ENCODE assay signal across 12 mouse cellular contexts in genomic region chr9:69451886-69452810, GRCm38 (mm10). TPM values are rescaled to one million over a fixed set of nuclear protein-coding genes. Genes with fewer than 3 reads are reported as not detected.
DNase-seq lines count a peak whose midpoint lies in the region; ATAC-seq and TF ChIP-seq lines count a peak whose summit lies in the region.
"Had no signal": no experiment of that assay in that cellular context is flagged by ENCODE, and none has a peak within 500 bp of the region (broad histone marks: within the 10 kb centered on the region; RNA-seq: fewer than 3 reads in every experiment).

No protein-coding gene starts in this region.

- no peak overlapping the region for H3K4me3 ChIP-seq in kidney, embryonic 15.5 days (replicated peaks)
- no peak overlapping the region for H3K4me3 ChIP-seq in kidney, adult 2 months (ENCODE audit: insufficient read depth, low read depth, low read length)
- H3K4me3 ChIP-seq in lung, postnatal 0 days (ENCODE audit: low read depth, low read length), result no peak overlapping the region
- H3K4me3 ChIP-seq in lung, adult 2 months (replicated peaks; ENCODE audit: extremely low read depth, low read depth, low read length), result no peak overlapping the region
- no peak overlapping the region for H3K4me3 ChIP-seq in limb, embryonic 14.5 days (replicated peaks; ENCODE audit: low read length)
- H3K4me3 ChIP-seq: erythroblast, embryonic 14.5 days had no signal

- H3K27ac ChIP-seq in kidney, embryonic 15.5 days, result peak overlapping the region; percentile 95
- no peak overlapping the region for H3K27ac ChIP-seq in kidney, adult 2 months (ENCODE audit: insufficient read depth, low read depth, low read length)
- peak overlapping the region; percentile 99 for H3K27ac ChIP-seq in lung, postnatal 0 days (ENCODE audit: low read length)
- H3K27ac ChIP-seq in limb, embryonic 14.5 days (replicated peaks; ENCODE audit: low read depth, low read length), result peak overlapping the region; percentile 97

- peaks cover 41% of the 10 kb centered on the region for H3K4me1 ChIP-seq in kidney, embryonic 15.5 days
- H3K4me1 ChIP-seq in kidney, adult 2 months (ENCODE audit: control insufficient read depth, insufficient read depth, low read length), result peaks cover 10% of the 10 kb centered on the region
- peaks cover 23% of the 10 kb centered on the region for H3K4me1 ChIP-seq in lung, postnatal 0 days (ENCODE audit: insufficient read depth, low read depth, low read length)
- peaks cover 19% of the 10 kb centered on the region for H3K4me1 ChIP-seq in lung, adult 2 months (ENCODE audit: control insufficient read depth, insufficient read depth, low read length)
- peaks cover 33% of the 10 kb centered on the region for H3K4me1 ChIP-seq in limb, embryonic 14.5 days (ENCODE audit: control insufficient read depth, insufficient read depth, low read length)

- no peak overlapping the region for H3K9ac ChIP-seq in kidney, embryonic 15.5 days
- H3K9ac ChIP-seq in lung, postnatal 0 days (replicated peaks; ENCODE audit: low read depth), result no peak overlapping the region
- no peak overlapping the region for H3K9ac ChIP-seq in limb, embryonic 14.5 days (ENCODE audit: low read depth, low read length, severe bottlenecking)

- DNase-seq in kidney, adult 2 months, result no peak
- no peak for DNase-seq in lung, postnatal 0 days (ENCODE audit: low spot score)
- no peak for DNase-seq in lung, adult 2 months
- no peak for DNase-seq in limb, embryonic 14.5 days (ENCODE audit: low spot score)
- DNase-seq in ovary, postnatal 10 days (ENCODE audit: low spot score), result no peak
- DNase-seq in cerebellum, adult 9-10 months, result no peak
- DNase-seq: gastrocnemius, postnatal 10 days; heart, postnatal 10 days; layer of hippocampus, postnatal 36 days had no signal

- 91% methylated on average over 10 of the region's 10 CpGs for WGBS in kidney, embryonic 15.5 days
- WGBS in kidney, adult 2 months, result 94% methylated on average over 10 of the region's 10 CpGs
- 87% methylated on average over 10 of the region's 10 CpGs for WGBS in lung, postnatal 0 days
- WGBS in lung, adult 2 months, result 93% methylated on average over 10 of the region's 10 CpGs
- WGBS in limb, embryonic 14.5 days, result 89% methylated on average over 10 of the region's 10 CpGs

- TF ChIP-seq EP300 in lung, postnatal 0 days (IDR thresholded peaks at IDR 0.05), result no peak

- no peak for TF ChIP-seq CTCF in kidney, adult 2 months (conservative IDR thresholded peaks at IDR 0.05; ENCODE audit: insufficient read depth, insufficient read length, low read depth, low read length)
- no peak for TF ChIP-seq CTCF in lung, postnatal 0 days (IDR thresholded peaks at IDR 0.05)
- TF ChIP-seq CTCF in lung, adult 2 months (IDR thresholded peaks at IDR 0.05; ENCODE audit: insufficient read depth, low read length), result no peak

- 0 out of 2 replicates have a peak, but pooled peaks cover 3% of the 10 kb centered on the region for H3K36me3 ChIP-seq in kidney, embryonic 15.5 days
- H3K36me3 ChIP-seq in kidney, adult 2 months (ENCODE audit: control insufficient read depth, insufficient read depth, low read length), result no peaks in the 10 kb centered on the region
- no peaks in the 10 kb centered on the region for H3K36me3 ChIP-seq in lung, postnatal 0 days (ENCODE audit: insufficient read depth, low read length)
- H3K36me3 ChIP-seq in limb, embryonic 14.5 days (ENCODE audit: control insufficient read depth, insufficient read depth, low read length), result peaks cover 5% of the 10 kb centered on the region

- ATAC-seq in kidney, embryonic 15.5 days (replicated peaks; ENCODE audit: low FRiP score), result no peak
- ATAC-seq in lung, postnatal 0 days, result no peak
- ATAC-seq in limb, embryonic 14.5 days (ENCODE audit: low FRiP score, low read depth), result no peak

- no peak for TF ChIP-seq POLR2A in kidney, adult 2 months (IDR thresholded peaks at IDR 0.05; ENCODE audit: low read depth, low read length)
- no peak for TF ChIP-seq POLR2A in lung, adult 2 months (IDR thresholded peaks at IDR 0.05; ENCODE audit: borderline replicate concordance, extremely low read depth, low read depth, low read length)
- TF ChIP-seq POLR2A in limb, embryonic 14.5 days (IDR thresholded peaks at IDR 0.05; ENCODE audit: borderline replicate concordance, extremely low read depth, insufficient read depth, insufficient read length), result no peak

- no peak overlapping the region for H3K4me2 ChIP-seq in kidney, embryonic 15.5 days
- no peak overlapping the region for H3K4me2 ChIP-seq in lung, postnatal 0 days (replicated peaks; ENCODE audit: low read depth, low read length)
- no peak overlapping the region for H3K4me2 ChIP-seq in limb, embryonic 14.5 days (replicated peaks; ENCODE audit: low read depth, low read length, severe bottlenecking)

- H3K27me3 ChIP-seq in kidney, embryonic 15.5 days, result no peaks in the 10 kb centered on the region
- H3K27me3 ChIP-seq in kidney, adult 2 months (replicated peaks; ENCODE audit: control insufficient read depth, insufficient read depth, low read length), result no peaks in the 10 kb centered on the region
- H3K27me3 ChIP-seq in lung, postnatal 0 days (replicated peaks; ENCODE audit: insufficient read depth, low read length), result no peaks in the 10 kb centered on the region
- H3K27me3 ChIP-seq in limb, embryonic 14.5 days (ENCODE audit: control insufficient read depth, insufficient read depth, low read length), result no peaks in the 10 kb centered on the region
- H3K27me3 ChIP-seq: CH12.LX had no signal

- H3K9me3 ChIP-seq in kidney, embryonic 15.5 days (replicated peaks), result no peaks in the 10 kb centered on the region
- no peaks in the 10 kb centered on the region for H3K9me3 ChIP-seq in lung, postnatal 0 days (ENCODE audit: low read length)
- no peaks in the 10 kb centered on the region for H3K9me3 ChIP-seq in limb, embryonic 14.5 days (ENCODE audit: control insufficient read depth, low read length)

RNA-seq across cellular contexts. Expression of gene Anxa2, which starts 1.3 kb away (rescaled TPM):
- polyA plus RNA-seq in kidney, embryonic 15.5 days (2015; fragmentation: Nextera tagmentation; extraction: Ambion mirVana), result 567 and 614 TPM in 2 replicates
- 122 and 131 TPM in 2 replicates for polyA plus RNA-seq in kidney, adult 2 months (2012; rRNA removed)
- polyA plus RNA-seq in lung, postnatal 0 days (2015; fragmentation: Nextera tagmentation; extraction: Ambion mirVana), result 1,095 and 1,144 TPM in 2 replicates
- polyA plus RNA-seq in lung, adult 2 months (2012; rRNA removed), result 352 and 457 TPM in 2 replicates
- 610 and 760 TPM in 2 replicates for polyA plus RNA-seq in limb, embryonic 14.5 days (2012; rRNA removed)
- polyA plus RNA-seq in limb, embryonic 14.5 days (2014; fragmentation: Nextera tagmentation; extraction: Ambion mirVana), result 1,278 and 1,417 TPM in 2 replicates

RNA-seq across cellular contexts. Expression of gene Ice2, which starts 54.4 kb away (rescaled TPM):
- 21.3 and 23.4 TPM in 2 replicates for polyA plus RNA-seq in kidney, embryonic 15.5 days (2015; fragmentation: Nextera tagmentation; extraction: Ambion mirVana)
- polyA plus RNA-seq in kidney, adult 2 months (2012; rRNA removed), result 2.9 and 3.5 TPM in 2 replicates
- polyA plus RNA-seq in lung, postnatal 0 days (2015; fragmentation: Nextera tagmentation; extraction: Ambion mirVana), result 7.3 and 8.1 TPM in 2 replicates
- 1.8 and 2.9 TPM in 2 replicates for polyA plus RNA-seq in lung, adult 2 months (2012; rRNA removed)
- 12.0 and 13.7 TPM in 2 replicates for polyA plus RNA-seq in limb, embryonic 14.5 days (2012; rRNA removed)
- 15.8 and 16.7 TPM in 2 replicates for polyA plus RNA-seq in limb, embryonic 14.5 days (2014; fragmentation: Nextera tagmentation; extraction: Ambion mirVana)
